Mouse (Mus musculus) frontal cortex, postnatal 36 days (tissue): ENCODE measurements around the gene Rbp1.

Experiments used
- DNase-seq, 2 experiments: peaks; one replicate each; pipeline ENCODE4 v3.0.0; 2022; ENCODE audit warnings: low spot score in 2 of 2

Rbp1 gene

DNA sequence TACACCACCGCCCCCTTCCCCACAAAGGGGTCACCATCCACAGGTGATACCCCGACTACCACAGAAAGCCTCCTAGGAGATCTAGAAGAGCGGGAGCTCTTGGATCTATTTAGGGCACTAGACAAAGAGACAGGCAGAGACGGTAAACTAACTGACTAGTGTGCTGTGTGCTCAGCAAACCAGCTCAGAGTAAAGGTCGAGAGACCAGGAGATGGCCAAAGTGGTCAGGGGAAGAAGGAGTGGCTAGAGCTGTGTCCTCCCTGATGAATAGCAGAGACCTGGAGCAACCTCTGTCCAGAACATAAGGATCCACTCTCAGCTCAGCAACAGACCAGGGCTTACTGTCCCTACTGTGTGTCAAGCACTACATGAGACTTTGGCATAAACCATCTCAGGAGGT, at the start of gene Rbp1:
Gene Rbp1, plus strand, starts transcription at position 306 of the 400 bp plus-strand sequence.
- DNase-seq: no peak

DNA sequence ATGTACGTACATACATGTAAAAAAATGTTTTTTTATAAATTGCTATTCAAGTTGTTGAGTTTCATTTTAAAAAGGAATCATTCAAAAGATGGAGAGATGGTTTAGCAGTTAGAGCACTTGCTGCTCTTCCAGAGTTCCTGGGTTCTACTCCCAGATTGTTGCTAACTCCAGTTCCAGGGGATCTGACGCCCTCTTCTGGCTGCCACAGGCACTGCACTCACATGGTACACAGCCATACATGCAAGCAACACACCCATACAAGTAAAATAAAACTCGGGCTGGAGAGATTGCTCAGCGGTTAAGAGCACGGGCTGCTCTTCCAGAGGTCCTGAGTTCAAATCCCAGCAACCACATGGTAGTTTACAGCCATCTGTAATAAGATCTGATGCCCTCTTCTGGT, 49.4 kb upstream of the Rbp1 start:
- no peak for DNase-seq

DNA sequence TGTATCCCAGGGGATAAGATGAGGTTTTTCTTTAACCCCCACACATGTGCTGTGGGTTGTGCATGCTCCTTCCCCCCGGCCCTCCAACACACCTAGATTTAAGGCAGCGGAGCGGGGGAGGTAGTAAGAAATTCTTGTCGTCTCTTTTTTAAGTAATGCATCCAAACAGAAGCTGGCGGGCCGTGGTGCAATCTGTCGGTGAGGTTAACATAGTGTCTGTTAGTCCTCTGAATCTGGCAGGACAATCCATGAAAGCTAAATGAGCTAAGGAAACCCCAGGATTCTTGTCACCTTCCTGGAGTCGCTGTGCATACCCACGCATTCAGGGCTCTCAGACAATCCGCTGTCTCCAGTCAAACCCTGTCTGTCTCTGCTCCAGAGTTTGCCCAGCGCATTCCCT, 47.9 kb upstream of the Rbp1 start:
- DNase-seq: peak; percentile 31 to 57

DNA sequence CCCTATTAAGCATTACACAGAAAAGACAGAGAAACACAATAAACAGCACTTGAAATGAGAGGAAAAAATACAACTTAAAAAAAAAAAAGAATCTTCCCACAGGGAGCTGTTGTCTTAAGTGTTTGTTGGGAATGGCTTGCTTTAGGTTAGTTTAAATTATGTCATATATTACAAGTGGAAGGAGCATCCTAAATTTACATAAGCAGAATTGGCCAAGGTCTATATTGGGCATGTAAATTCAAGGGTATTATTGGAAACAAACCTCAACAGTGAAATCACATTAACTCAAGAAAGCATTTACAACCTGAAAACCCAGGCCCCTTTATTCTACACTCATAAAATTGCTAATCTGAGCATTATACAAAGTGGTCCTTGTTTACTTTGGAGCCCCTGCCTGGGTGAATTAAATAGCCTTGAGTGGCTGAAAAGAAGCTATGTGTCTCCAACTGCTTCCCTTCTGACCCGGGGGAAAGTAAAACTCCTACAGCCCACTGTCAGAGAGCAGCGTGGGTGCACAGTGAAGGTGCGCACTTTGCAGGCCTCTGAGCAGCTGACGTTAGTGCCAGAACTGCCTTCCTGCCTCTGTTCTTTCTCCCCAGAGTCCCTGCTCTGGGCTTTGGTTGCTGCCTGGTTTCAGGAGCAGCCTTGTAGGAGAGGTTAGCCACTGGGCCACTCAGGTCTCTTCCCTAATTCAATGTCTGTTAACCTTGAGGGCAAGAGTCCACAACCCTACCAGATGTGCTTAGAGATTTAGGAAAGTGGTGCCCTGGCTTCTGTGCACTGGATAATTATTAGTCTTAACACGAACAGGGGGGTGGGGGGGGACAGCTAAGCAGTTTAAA, 47.2 kb upstream of the Rbp1 start:
- DNase-seq: no peak

DNA sequence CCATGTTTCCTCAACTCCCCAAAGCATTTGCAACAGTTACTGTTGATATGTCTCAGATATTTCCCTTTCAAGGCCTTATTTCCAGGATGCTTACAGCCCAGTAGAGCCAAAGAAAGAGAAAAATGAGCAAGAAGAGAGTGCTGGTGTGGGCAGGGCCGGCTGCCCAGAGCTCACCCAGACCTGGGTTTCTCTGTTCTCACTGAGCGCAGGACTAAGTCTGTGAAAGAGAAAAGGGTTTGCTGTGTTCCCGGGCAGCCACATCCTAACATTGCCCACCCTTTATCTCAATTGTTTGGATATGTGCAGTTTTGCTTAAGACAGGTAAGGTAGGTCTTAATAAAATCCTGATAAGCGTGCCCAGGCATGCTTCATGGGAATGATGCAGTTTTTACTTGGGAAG, 43.0 kb upstream of the Rbp1 start:
- no peak for DNase-seq

DNA sequence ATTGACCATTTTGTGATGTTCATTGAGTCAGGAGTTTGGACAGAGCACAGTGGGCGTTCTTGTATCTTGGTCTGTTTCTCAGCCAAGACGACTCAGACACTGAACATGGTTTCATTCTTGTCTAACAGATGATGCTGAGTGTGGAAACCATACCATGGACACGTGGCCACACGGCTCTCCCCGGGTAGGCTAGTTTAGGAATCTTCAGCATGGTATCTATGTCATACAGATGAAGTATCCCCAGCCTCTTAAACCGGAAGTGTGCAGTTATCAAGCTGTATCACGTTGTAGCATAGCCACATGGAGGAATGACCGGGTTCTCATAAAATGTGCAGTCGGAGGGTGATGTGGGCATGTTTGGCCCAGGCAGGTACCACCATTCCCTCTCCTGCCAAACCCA, 42.2 kb upstream of the Rbp1 start:
- DNase-seq: no peak

DNA sequence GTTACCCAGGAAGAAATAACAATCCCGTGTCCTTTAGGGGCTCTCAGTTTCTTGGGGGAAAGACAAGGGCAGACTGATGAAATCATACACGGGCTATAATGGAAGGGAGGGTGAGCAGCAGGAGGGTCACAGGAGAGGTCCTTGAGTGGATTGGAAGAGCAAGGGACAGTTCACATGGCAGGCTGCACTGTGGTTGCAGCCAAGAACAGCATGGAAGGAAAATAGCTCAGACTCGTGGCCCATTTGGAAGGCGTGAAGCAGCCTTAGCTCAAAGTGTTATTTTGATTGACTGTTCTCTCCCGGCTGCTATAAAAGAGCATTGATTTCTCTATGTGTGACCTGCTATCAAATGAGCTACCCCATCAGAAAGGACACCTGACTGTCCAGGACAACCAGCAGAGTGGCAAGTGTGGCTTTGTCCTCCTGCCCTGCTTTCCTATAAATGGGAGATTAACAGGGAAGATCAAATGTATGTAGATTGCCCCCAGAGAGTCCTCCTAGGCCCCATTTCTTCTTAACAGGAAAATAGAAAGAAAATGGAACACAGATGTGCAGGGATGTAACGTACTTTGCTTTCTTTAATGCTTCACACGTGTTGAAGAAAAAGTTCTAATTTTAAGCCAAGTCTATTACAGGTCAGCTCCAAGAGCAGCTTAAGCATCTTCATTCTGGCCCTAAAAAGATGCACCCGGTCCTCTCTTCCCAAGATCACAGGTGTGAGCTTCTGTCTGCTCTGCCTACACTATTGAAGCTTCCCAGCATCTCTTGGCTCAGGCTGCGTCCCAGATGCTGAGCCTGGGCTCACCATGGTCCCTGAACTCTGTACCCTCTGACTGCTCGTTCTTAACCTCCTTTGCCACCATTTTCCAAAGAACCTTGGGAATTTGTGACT, 34.8 kb upstream of the Rbp1 start:
- peak in 1 of 2 experiments; percentile 42 for DNase-seq

DNA sequence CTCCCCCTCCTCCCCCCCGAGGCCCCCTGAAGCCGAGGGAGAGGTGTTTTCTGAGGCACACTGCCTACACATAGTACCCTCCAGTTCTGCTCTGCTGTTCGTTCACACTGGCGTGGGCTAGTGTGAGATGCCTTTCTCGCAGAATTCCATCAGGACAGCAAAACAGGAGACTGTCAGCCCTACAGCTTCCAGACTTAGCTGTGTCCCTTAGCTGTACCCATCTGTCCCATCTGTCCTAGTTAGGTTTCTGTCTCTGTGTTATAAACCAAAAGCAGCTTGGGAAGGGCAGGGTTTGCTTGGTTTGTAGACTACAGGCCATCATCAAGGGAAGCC, 34.2 kb upstream of the Rbp1 start:
- DNase-seq: peak in 1 of 2 experiments; percentile 79

DNA sequence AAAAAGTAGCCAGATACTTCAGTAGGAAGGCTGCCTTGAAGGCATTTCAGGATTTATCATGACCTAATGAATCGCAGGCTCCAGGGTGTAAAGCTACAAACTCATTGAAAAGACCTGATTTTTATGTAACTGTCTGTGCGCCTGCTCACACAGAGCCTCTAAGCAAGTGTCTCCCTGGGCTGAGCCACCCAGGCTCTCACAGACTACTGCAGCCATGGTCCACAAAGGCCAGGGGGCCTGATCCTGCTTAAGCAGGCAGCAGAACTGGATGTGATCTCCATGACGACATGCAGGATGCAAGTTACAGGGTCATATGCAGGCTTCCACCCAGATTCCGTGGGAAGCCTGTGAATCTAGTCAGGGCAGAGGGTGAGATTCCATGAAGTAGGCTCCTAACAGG, 29.3 kb upstream of the Rbp1 start:
- DNase-seq: no peak

DNA sequence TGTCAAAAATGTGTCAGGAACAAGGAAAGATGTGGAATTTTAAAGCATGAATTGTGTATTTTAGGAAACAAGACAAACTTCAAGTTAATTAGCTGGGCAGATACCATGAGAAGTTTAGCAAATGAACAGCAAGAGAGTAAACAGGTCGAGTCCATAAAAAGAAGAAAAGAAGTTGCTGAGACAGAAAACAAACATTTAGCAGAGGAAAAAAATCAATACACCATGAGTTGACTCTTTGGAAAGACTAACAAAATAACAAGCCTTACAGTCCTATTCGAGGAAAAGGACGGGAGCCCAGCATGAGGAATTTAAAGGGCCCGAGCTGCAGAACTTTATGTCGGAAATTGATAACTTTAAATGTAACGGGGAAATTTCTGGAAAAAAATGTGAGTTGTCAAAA, 25.6 kb upstream of the Rbp1 start:
- no peak for DNase-seq

DNA sequence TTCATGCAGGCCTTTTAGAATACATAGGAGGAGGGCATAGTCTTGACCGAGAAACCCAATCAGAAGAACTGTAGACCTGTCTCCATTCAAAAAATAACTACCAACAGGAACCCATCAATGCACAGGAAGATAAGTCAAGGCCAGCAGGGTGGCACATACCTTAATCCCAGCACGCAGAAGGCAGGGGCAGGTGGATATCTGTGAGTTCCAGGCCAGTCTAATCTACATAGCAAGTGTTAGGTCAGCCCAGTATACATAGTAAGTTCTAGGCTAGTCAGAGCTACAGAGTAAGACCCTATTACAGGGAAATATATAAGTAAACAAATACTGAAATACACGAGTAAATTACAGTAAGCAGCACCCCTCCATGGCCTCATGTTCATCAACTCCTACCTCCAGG, 24.9 kb upstream of the Rbp1 start:
- no peak for DNase-seq

DNA sequence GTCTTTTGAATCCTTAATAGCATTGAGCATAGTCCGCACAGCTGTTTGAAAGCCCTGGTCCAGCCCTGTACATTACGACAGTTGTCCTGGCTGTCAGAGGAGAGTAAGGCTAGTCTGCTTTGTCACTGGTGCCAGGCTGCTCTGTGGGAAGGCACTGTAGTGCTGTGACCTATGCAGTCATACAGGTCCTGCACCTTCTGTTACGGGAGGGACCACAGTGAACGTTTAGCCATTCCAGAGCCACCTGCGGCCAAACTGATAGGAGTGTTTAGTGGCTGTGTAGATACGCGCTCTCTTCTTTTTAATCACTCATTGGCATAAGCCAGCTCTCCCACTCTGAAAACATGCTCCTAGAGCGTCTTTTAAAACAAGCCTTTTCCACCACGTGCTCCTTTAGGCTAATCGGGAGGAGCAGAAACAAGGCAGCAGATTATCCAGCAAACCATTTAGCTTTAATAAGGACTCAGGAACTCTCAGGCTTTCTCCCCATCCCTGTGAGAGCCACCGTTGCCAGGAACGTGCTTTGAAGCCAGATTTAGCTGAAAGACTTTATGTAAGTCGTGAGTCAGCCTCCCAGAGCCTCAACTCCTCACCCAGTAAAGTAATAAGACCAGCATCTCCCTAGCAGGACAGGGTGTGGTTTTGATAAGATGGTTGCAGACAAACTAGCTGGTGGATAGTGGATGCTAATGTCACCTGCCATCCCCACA, 22.4 kb upstream of the Rbp1 start:
- peak; percentile 71 to 87 for DNase-seq

DNA sequence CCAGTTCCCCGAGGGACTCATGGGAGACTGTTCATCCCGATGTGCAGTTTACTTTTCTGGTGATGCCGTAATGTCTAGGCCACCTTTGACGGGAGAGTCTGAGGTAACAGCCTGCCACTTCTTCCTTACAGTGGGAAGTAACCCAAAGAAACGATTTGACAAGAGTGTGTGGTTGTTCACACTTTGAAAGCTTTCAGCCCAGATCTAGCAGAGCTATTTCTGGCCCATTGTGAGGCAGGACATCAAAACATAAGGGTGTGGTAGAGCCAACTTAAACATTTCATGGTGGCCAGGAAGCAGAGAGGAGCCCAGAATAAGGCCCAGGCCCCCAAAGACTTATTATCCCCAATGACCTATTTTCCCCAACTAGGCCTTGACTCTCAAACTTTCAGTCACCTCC, 21.1 kb upstream of the Rbp1 start:
- DNase-seq: peak in 1 of 2 experiments; percentile 24

DNA sequence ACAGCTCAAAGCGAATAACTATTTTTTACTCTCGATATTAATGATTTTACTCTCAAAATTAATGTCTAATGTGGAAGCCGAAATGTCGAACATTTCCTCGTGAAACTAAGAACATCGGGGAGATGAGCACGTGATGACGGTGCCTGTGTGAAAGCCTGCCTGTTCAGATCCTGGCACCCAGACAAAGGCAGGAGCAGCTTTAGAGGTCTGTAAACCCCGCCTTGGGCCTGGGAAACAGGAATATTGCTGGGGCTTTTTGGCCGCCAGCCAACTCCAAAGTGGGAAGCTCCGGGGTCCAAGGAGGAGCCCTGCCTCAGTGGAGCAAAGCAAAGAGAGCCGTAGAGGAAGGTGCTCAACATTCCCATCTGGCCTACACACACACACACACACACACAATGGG, 15.0 kb upstream of the Rbp1 start:
- no peak for DNase-seq

DNA sequence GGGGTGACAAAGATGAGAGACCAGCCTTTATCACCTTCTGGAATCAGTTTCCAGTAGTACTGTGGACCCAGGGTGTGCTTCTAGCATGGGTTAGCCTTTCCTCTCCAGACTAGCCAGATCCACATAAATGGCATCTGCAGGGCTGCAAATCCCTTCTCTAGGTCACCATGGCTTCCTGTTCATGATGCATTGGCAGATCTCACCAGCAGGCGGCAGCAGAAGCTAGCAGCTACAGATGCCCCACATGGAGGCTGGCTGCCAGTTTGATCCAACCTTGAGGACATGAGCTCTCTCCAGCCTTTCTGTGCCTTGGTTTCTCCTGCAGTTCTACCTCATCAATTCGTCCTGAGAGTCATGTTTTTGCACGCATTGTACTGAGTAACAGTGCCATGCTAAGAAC, 13.6 kb upstream of the Rbp1 start:
- DNase-seq: peak; percentile 71 to 81

DNA sequence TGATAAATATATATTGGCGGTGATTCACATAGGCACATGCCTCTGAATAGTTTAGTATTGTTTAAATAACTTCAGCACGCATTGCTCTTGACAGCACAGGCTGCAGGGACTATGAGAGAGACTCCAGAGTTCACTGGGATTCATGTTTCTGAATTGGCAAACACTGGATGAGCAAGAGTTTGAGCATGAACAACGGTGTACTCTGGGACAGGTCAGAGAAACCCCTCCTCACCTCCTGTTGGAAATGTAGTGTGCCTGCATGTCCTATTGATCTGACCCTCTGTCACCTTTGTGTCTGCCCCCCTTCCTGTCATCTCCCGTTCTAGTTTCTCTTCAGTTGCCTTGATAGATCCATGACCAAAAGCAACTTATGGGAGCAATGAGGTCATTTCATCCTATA, 7.3 kb upstream of the Rbp1 start:
- DNase-seq: no peak

DNA sequence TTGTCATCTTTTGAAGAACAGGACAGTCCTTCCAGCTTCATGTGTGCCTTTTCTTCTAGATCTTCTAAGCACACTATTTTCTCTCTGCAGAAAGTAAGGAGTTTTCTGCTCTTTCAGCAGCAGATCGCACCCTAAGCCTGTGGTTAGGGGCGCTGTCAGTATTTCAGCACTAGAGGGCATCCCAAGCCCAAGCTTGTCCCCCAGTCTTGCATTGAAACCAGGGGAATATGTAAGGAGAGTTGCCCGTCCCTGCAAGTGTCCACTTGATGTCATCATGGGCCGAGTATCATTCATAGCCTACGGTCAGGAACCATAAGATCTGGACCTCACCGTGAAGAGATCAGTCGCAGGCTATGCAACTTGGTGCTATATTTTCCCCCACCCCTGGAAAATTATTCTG, 4.8 kb upstream of the Rbp1 start:
- no peak for DNase-seq

DNA sequence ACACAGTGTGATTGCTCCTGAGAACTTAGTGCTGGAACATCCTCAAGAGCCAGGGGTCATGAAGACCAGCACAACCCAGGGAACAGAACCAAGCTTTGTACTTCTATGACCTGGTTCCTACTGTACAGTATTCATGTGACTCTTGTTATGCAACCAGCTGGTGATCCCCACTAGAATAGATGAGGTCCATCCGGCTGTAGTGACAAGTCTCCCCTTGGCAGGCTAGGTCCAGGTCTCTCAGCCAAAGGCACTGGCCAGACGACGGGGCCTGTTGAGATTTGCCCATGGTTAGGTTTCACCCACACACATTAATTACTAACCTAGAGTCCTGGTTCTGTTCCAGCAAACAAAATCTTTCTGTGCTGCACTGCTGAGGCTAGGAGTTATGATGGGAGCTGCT, 4.4 kb upstream of the Rbp1 start:
- DNase-seq: no peak

DNA sequence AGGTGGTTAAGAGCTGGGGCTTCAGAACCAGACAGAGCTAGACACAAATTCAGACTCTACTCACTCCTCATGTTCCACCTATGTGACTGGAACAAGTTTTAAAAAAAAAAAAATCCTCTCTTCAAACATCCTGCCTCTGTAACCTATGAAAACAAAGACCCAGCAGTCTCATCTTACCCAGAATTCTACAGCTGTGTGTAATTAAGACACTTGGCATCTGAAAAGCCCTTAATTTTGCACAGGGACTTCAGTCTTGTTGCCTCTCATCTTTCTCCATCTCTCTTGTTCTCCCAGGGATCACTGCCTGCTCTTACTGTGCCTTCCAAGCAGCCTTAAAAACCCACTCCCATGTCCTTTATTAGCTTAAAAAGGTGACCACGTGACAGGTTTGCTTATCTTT, 2.1 kb upstream of the Rbp1 start:
- DNase-seq: no peak

DNA sequence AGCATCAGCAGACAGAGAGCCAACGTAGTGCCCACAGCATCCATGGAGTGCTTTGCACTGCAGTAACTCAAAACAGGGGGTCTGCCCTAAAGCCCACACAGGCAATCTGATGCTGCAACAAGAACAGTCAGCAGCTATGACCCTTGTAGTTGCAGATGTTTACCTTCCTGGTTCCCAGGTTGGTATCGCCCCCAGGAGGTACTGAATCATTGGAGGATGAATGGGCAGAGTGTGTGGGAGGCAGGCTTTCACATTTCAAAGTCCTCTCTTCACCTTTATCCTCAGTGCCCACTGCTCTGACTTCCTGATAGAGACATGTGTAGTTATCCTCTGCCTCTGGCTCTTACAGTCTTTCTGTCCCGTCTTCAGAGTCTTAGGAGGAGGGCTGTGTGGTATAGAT, 858 bp upstream of the Rbp1 start:
- DNase-seq: no peak

DNA sequence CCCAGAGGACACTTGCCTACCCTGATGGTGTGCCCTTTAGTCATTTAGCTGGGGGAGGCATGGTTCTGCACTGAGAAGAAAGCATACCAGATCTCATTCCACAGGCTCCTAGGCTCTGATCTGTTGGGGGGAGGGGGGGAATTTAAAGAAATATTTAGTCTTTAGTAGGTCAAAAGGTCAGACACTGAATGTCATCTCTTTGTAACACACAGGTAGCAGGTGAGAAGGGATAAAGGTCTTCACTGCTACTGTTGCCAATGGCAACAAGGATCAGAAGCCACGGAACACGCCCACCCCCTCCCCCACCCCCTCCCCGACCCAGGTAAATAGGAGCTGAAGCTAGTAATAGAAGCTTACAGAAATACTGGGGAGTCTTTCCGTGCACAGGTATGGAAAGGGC, 930 bp downstream of the Rbp1 start:
- no peak for DNase-seq

DNA sequence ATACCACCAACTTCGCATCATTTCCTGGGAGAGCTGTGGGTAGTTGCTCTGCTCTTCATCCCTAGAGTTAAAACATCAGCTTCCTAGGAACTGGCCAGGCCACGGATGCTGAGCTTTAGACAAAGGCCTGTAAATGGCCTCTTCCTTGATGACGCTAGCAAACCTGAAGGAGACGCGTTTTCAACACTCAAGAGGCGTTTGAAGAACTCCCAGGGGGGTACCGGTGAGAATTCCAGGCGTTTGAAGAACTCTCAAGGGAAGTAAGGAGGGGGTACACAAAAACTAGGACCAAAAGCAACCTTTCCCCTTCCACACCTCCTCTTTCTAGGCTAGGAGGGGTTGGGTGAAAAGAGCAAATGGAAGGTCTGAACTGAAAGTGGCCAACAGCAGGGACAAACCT, 1.5 kb downstream of the Rbp1 start:
- no peak for DNase-seq
